Mouse (Mus musculus) embryo, embryonic 10 days (tissue): Measurements from ENCODE around the gene Pdzk1ip1.

Source experiments
- DNase-seq: peaks from one replicate; pipeline ENCODE4 v3.0.0-alpha.2; 2015; ENCODE audit warnings: low spot score

Gene Pdzk1ip1

GRCm38 (mm10) chr4:115123507-115123906, 35.0 kb downstream of the Pdzk1ip1 start:
- no peak for DNase-seq

GRCm38 (mm10) chr4:115124713-115125112, 36.2 kb downstream of the Pdzk1ip1 start:
- DNase-seq: peak; percentile 17

GRCm38 (mm10) chr4:115133085-115133484, 44.6 kb downstream of the Pdzk1ip1 start:
- DNase-seq: no peak

DNA sequence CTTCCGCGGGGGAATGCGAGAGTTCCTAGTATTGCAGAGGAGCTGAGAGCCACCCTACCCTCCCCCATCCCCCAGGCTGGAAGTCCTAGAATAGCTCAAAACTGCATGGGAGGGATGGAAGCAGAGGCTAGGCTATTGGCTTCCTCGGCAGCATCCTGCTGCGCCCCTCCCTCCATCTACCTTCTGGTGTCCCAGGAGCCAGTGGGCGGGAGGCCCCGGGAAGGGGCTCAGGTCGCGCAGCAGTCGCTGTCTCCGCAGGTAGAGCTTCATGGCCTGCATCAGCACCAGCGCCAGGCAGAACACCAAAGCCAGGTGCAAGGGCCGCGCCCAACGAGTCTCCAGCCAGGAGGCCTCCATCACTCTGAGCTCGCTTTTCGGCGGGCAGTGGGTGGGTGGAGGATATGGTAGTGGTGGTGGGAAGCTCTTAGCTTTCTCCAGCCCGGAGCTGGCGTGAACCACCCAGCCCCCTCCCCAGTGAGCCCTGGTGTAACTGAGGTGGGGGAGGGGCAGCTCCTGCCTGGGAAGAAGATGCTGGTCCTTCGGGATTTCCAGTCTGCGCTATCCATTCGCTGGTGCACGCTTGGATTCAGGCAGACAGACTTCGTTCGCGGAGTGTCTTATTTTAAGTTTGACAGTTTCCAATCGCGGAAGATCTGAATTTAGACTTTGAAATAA, 45.2 kb downstream of the Pdzk1ip1 start, which contains the start of gene Cyp4x1:
Gene Cyp4x1, minus strand, starts transcription at position 661 of the 675 bp plus-strand sequence.
- DNase-seq: peak; percentile 17

DNA sequence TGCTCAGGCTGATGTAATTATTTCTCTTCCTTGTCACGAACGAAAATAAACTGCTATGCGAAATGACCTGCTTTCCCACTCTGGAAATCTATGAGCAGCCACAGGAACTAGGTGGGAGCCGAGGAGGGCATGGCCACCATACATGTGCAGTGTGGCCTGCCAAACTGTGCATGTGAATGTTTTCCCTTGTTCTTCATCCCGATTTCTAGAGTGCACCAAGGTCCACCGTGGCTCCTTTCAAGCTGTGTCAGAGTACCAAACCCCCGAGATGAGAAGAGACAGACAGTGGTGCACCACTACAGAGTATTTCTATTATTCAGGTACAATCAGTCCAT, 45.8 kb downstream of the Pdzk1ip1 start:
- DNase-seq: no peak
